Mouse (Mus musculus): ENCODE measurements around the gene Perm1. TPM values are rescaled to one million over a fixed set of nuclear protein-coding genes. Genes with fewer than 3 reads are reported as not detected.

Perm1 gene
- total RNA-seq, 1 experiment from 2014 or later = 0.48 TPM

DNA sequence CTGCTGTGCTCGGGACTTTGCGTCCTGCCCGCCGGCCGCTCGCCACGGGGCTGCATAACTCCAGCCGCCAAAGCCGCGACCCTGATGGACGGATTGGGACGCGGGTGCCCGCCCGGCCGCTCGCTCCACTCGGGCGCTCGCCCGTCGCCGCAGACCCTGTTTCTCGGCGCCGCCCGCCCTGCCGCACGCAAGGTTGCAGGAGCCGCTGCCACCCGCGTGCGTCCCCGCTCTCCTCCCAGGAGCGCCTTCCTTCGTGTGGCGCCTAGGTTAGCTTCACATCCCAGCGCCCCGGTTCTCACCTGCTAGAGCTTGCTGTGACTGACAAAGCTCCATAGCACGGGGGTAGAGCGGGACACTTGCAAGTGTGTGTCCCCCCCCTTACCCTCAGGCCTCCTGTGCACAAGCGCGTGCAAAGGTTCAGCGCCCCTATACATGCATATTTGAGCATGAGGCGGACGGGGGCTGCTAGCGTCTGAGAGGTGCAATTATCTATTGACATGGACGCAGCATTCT, 19.1 kb downstream of the Perm1 start, which contains the start of gene Plekhn1:
TSS of gene Plekhn1 (minus strand) at position 157 of the 513 bp plus-strand sequence.
- ATAC-seq (replicated peaks; ENCODE audit: insufficient number of reproducible peaks, low FRiP score, low TSS enrichment, poor library complexity, severe bottlenecking) = no peak

DNA sequence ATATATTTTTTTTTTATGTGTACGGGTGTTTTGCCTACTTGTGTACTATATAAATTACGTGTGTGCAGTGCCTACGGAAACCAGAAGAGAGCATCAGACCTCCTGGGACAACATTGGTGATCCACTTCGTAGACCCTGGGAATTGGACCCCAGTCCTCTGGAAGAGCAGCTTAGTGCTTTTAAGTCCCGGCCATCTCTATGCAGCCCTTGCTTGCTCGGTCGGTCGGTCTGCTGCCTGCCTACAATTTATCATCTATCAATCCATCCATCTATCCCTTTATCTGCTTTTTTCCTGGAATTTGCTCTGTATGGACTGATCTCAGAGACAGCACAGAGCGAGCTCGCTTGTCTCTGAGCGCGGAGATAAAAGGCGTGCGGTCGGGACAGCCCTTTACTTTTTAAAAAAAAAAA, 19.7 kb downstream of the Perm1 start:
- no peak for ATAC-seq (replicated peaks; ENCODE audit: insufficient number of reproducible peaks, low FRiP score, low TSS enrichment, poor library complexity, severe bottlenecking)

DNA sequence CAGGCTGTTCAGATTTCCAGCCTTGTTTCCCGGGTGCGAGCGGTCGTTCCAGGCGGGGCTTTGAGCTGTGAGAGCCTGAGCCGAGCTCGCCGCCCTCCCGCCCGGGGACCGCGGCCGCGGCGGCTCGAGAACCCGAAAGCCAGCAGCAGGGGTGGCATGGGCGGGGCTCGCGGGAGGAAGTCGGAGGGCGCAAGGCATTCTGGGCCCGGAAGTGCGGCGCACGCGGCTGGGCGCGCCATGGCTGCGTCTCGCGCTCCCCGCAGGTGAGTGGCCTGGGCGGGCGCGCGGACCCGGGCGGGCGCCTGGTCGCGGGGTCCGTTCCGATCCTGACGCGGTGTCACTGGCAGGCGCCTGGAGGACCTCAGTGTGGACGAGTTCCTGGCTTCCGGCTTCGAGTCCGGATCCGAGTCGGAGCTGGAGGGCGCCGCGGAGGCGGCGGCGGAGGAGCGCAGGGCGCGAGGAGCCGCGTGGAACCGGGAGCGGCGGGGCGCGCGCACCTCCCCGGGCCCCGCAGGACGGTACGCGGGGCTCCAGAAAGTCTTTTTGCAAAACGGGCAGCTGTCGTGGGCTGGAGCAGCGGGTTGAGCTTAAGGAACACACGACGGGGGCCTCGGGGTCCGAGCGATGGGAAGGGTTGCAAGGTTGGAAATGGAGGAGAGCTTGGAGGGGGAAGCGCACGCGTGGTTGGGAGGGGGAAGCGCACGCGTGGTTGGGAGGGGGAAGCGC, 20.3 kb downstream of the Perm1 start, which contains the start of gene Noc2l:
TSS of gene Noc2l (plus strand) at position 203 of the 726 bp plus-strand sequence.
- peak; percentile 48 for ATAC-seq (replicated peaks; ENCODE audit: insufficient number of reproducible peaks, low FRiP score, low TSS enrichment, poor library complexity, severe bottlenecking)

DNA sequence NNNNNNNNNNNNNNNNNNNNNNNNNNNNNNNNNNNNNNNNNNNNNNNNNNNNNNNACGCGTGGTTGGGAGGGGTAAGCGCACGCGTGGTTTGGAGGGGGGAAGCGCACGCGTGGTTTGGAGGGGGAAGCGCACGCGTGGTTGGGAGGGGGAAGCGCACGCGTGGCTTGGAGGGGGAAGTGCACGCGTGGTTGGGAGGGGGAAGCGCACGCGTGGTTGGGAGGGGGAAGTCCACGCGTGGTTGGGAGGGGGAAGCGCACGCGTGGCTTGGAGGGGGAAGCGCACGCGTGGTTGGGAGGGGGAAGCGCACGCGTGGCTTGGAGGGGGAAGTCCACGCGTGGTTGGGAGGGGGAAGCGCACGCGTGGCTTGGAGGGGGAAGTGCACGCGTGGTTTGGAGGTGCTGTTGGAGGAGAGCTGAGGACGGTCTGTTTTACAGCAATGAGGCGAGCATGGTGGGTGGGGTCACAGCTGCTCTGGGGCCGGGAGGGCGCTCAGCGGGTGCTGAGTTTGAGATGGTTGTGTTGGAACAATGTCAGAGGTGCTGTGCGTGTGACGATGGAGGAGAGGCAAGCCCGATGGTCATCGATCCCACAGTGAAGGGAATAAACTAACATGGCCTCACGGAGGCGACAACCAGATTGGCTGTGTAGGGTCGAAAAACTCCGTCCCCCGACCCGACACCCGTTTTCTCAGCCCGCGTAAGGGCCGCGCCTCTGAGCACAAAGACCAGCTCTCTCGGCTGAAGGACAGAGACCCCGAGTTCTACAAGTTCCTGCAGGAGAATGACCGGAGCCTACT, 21.2 kb downstream of the Perm1 start:
- ATAC-seq (replicated peaks; ENCODE audit: insufficient number of reproducible peaks, low FRiP score, low TSS enrichment, poor library complexity, severe bottlenecking) = no peak

DNA sequence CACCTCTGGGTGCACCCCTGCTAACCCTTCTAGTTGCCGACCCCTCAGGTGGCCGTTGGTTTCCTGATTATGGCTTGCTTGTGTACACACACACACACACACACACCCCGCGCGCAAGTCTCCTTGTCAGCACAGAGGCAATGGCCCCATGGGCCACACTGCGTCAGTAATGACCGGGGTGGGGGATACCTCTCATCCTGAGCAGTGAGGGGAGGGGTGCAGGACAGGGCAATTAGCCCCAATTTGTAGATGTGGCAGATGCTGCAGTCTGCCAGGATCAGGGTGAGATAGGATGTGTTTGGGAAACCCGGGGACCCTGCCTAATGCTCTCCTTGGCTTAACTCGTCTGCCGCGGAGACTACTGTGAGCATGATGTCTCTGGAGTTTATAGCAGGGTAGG, 33.9 kb downstream of the Perm1 start:
- ATAC-seq (replicated peaks; ENCODE audit: insufficient number of reproducible peaks, low FRiP score, low TSS enrichment, poor library complexity, severe bottlenecking) = no peak

DNA sequence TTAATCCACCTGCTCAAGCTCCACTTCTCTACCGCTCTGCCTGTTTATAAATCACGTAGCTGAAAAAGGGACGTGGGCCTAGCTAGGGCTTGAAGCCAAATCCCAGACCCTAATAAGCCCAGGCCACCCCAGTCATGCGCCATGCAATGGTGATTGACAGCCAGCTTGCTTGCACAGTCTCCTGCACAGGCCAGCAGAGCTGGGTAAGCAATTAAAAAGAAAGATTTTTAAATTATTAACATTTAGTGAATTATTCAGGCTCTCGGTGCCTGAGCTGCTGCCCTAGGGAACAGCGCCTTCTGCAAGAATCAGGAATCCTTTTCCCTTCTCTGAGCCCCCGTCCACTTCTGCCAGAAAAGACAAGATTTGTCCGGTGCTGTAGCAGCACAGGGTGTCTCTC, 35.4 kb downstream of the Perm1 start:
- ATAC-seq (replicated peaks; ENCODE audit: insufficient number of reproducible peaks, low FRiP score, low TSS enrichment, poor library complexity, severe bottlenecking) = no peak

DNA sequence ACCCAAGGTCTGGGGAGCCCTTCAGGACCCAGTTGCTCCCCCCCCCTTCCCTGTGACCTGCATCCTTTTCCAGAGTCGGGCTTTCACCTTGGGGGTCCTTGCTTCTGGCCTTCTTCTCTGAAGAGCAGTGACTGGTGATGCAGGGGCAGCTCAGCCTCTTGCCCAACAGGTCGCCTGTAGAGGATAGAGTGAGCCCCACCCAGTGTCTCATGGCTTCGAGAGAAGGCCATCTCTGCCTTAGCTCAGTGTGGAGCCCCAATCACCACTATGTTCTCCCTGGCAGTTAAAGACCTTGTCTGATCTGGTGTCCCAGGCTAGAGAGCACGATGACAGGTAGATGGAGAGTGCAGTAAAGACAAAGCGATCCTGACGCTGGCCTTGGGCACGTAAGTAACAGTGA, 36.5 kb downstream of the Perm1 start:
- no peak for ATAC-seq (replicated peaks; ENCODE audit: insufficient number of reproducible peaks, low FRiP score, low TSS enrichment, poor library complexity, severe bottlenecking)

DNA sequence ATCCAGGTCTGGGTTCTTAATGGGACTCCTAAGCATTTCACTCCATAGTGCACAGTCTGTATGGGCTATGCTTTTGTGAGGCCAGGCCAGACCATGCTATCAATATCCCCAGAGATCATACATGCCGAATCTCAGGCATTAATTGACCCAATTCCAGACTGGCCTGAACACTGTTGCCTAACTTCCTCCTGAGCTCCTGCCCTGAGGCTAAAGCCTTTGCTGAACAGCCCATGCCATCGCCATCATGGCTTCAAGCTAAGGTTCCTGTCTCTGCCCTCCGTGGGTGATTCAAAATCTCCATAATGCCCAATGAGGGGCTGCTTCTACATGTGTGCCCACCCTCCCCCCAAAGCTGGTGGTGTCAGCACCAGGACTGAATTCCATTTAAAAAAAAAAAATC, 37.0 kb downstream of the Perm1 start:
- 0 out of 2 replicates have a peak, but pooled peaks have one; percentile 28 for ATAC-seq (replicated peaks; ENCODE audit: insufficient number of reproducible peaks, low FRiP score, low TSS enrichment, poor library complexity, severe bottlenecking)

DNA sequence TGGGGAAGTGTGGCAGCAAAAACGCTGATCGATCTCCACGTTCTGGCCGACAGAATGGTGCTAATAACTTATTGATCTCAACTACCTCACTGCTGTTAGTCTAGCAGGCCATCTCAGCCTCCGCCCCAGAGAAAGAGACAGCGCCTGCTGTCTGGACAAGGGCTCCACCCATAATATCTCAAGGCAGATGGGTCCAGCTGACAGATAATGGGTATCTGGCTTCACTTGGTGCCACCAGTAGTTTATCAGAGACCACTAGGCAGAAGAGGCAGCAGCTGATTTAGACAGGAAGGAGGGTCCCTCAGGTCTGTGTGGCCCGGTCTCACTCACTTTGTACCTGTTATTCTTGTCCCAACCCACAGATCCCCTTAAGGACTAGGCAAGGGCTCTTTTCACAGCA, 37.4 kb downstream of the Perm1 start:
- no peak for ATAC-seq (replicated peaks; ENCODE audit: insufficient number of reproducible peaks, low FRiP score, low TSS enrichment, poor library complexity, severe bottlenecking)

DNA sequence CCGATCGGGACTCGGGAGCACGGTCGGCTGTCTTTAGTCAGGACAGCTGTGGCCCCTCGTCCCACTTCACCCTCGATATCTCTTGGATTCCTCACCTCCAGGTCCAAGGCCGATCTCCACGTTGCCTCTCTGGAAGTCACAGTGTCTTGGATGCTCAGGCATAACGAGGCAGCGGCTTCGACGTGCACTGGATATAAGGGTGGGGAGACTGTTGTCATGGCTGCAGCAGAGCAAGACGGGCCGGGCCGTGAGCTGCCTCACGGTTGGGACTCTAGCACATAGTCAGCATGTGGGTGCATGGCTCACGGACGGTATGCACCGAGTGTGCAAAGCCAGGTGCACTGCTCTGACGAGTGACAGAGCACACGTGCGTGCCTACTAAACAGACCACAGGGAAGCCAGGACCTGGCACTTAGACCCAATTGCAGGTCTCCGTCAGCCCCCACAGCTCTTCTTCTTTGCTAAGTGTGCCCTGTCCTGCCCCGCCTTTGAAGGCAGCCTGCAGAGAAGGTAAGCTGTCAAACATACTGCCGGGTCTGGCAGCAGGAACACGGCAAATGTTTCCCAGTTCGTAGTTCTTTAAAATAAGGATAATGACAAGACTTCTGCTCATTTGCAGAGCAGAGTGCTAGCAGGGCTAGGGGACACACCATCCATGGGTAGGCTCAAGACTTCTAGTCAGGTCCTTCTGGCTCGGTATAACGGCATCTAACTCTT, 38.9 kb downstream of the Perm1 start:
- ATAC-seq (replicated peaks; ENCODE audit: insufficient number of reproducible peaks, low FRiP score, low TSS enrichment, poor library complexity, severe bottlenecking) = peak; percentile 47

DNA sequence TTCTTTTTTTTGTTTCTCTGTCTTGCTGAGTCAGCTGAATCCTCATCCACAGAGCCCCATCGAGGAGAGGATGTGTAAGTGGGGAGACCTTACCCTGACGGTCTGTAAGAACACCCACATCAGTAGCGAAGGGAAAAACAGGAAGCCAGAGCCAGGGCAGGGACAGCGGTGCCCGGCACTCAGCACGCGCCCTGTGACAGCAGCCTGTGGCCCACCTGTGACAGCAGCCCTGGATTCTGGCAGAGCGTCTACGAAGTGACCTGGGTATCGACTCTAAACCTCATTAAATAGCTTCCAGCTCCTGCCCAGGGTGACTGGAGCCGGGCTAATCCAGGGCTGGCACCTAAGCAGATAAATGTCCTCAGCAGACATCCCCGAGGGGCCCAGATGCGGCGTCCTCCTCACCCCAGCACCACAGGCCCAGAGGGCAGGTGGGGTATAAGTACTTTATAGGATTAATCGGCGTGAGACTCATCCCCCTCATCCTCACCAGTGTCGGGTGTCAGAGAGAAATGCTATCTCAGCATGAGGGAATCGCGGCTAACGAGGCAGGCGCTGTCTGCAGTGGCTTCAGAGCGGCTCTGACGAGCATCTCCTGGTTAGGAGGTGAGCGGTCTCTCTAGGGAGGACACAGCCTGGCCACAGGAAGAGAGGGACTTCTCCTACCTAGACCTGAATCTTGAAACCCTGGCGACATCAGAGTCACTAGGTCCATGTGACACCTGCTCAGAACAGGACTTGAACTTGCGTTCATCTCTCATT, 39.6 kb downstream of the Perm1 start, which contains the start of gene Samd11:
TSS of gene Samd11 (minus strand) at position 580 of the 762 bp plus-strand sequence.
- ATAC-seq (replicated peaks; ENCODE audit: insufficient number of reproducible peaks, low FRiP score, low TSS enrichment, poor library complexity, severe bottlenecking) = peak; percentile 64; the same call in 1 of the 2 replicates

Other genes starting within 250 kb of the Perm1 start
- gene B3galt6, start 223.2 kb upstream of the Perm1 start, total RNA-seq (2017) = 2.8 to 3.5 TPM (median 3.1 TPM) in 3 replicates
- 300 to 351 TPM (median 344 TPM) in 3 replicates for gene Sdf4, start 223.0 kb upstream of the Perm1 start, total RNA-seq (2017)
- 1.8 to 6.6 TPM (median 5.3 TPM) in 3 replicates for gene Tnfrsf4, start 202.0 kb upstream of the Perm1 start, total RNA-seq (2017)
- 29.2 to 74.7 TPM (median 38.4 TPM) in 3 replicates for gene Tnfrsf18, start 189.7 kb upstream of the Perm1 start, total RNA-seq (2017)
- gene Ttll10, start 156.5 kb upstream of the Perm1 start, total RNA-seq (2017) = not detected in 3 replicates
- 5.7 to 20.4 TPM (median 15.4 TPM) in 3 replicates for gene 9430015G10Rik, start 105.9 kb upstream of the Perm1 start, total RNA-seq (2017)
- 0.39 TPM in 1 of 3 replicates, not detected in the others for gene Rnf223, start 85.4 kb upstream of the Perm1 start, total RNA-seq (2017)
- 1.4 to 8.4 TPM (median 2.7 TPM) in 3 replicates for gene Agrn, start 18.4 kb upstream of the Perm1 start, total RNA-seq (2017)
- gene Isg15, start 15.1 kb upstream of the Perm1 start, total RNA-seq (2017) = 1.9 to 9.6 TPM (median 2.4 TPM) in 3 replicates
- 2.6 to 12.3 TPM (median 3.3 TPM) in 3 replicates for gene AW011738, start 12.6 kb upstream of the Perm1 start, total RNA-seq (2017)
- gene Plekhn1, start 19.0 kb downstream of the Perm1 start, total RNA-seq (2017) = 4.3 to 17.1 TPM (median 16.9 TPM) in 3 replicates
- gene Noc2l, start 20.1 kb downstream of the Perm1 start, total RNA-seq (2017) = 33.0 to 53.8 TPM (median 40.5 TPM) in 3 replicates
- gene Samd11, start 39.8 kb downstream of the Perm1 start, total RNA-seq (2017) = 0.19 to 1.8 TPM (median 0.29 TPM) in 3 replicates
- gene Vmn2r-ps159, start 115.2 kb downstream of the Perm1 start, total RNA-seq (2017) = 0.19 TPM in 1 of 3 replicates, not detected in the others